Comparison of ENCODE assay signal across 1 mouse cellular context in genomic region chr1:92632948-92633347, GRCm38 (mm10).
TF ChIP-seq lines count a peak whose summit lies in the region.

No protein-coding gene starts in this region.

TF ChIP-seq in CH12.LX, 34 proteins besides CTCF, POLR2A, EP300 and RAD21:
- TF ChIP-seq MXI1 (IDR thresholded peaks at IDR 0.05; ENCODE audit: low read depth, low read length) (no peak), IRF4 (IDR thresholded peaks at IDR 0.05; ENCODE audit: low read depth, low read length) (no peak), MAX (IDR thresholded peaks at IDR 0.05; ENCODE audit: low read length) (no peak), KAT2A (IDR thresholded peaks at IDR 0.05; ENCODE audit: insufficient replicate concordance, low read length) (no peak), ZKSCAN1 (IDR thresholded peaks at IDR 0.05; ENCODE audit: borderline replicate concordance, low read depth, low read length) (no peak), NRF1 (IDR thresholded peaks at IDR 0.05; ENCODE audit: low read depth, low read length) (no peak), MAFK (IDR thresholded peaks at IDR 0.05; ENCODE audit: insufficient replicate concordance, low read length) (no peak), TCF12 (IDR thresholded peaks at IDR 0.05; ENCODE audit: low read depth, low read length) (no peak), E2F4 (IDR thresholded peaks at IDR 0.05; ENCODE audit: insufficient replicate concordance, low read depth, low read length) (no peak), SIN3A (IDR thresholded peaks at IDR 0.05; ENCODE audit: low read length) (no peak), CHD2 (IDR thresholded peaks at IDR 0.05; ENCODE audit: low read length) (no peak)
